21 mouse cellular contexts compared by ENCODE assay signal in the genomic region with DNA sequence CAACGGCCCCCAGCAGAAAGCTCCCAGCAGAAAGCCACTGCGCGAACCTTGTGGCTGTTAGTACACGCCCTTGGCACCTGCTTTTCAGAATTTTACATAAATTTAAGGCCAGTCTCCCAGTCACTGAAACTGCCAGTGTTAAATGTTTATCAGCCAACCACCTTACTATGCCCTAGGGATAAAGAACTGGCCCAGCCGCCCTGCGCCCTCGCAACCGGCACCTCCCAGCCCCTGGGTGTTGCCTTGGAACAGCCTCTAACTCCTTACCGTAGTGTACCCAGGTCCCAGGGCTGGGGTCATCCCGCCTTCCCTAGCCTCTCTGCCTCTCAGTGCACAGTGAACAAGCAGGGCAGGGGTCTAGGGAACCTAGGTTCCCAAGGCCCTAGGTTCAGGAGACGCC. TPM values are rescaled to one million over a fixed set of nuclear protein-coding genes. Genes with fewer than 3 reads are reported as not detected.
DNase-seq lines count a peak whose midpoint lies in the region; ATAC-seq and TF ChIP-seq lines count a peak whose summit lies in the region.
"Had no signal": no experiment of that assay in that cellular context is flagged by ENCODE, and none has a peak within 500 bp of the region (broad histone marks: within the 10 kb centered on the region; RNA-seq: fewer than 3 reads in every experiment).

No protein-coding gene starts in this region.

- no peaks in the 10 kb centered on the region for H3K27me3 ChIP-seq in kidney, embryonic 14.5 days (ENCODE audit: control insufficient read depth, insufficient read depth, low read length)
- no peaks in the 10 kb centered on the region for H3K27me3 ChIP-seq in embryonic facial prominence, embryonic 10.5 days (replicated peaks; ENCODE audit: low read depth, poor library complexity, severe bottlenecking)
- H3K27me3 ChIP-seq in liver, embryonic 14.5 days (ENCODE audit: control insufficient read depth, insufficient read depth, low read length) = no peaks in the 10 kb centered on the region
- H3K27me3 ChIP-seq in stomach, postnatal 0 days (ENCODE audit: control insufficient read depth, insufficient read depth, low read length) = no peaks in the 10 kb centered on the region
- H3K27me3 ChIP-seq: forebrain, embryonic 15.5 days; midbrain, embryonic 12.5 days; neural tube, embryonic 13.5 days had no signal

- no peak overlapping the region for H3K27ac ChIP-seq in kidney, embryonic 14.5 days (ENCODE audit: low read depth, low read length)
- H3K27ac ChIP-seq in embryonic facial prominence, embryonic 10.5 days (replicated peaks) = no peak overlapping the region
- H3K27ac ChIP-seq in liver, embryonic 14.5 days = no peak overlapping the region
- H3K27ac ChIP-seq in stomach, postnatal 0 days (replicated peaks) = no peak overlapping the region; the same call in 1 of the 2 replicates
- H3K27ac ChIP-seq: forebrain, embryonic 15.5 days; heart, embryonic 10.5 days; hindbrain, embryonic 10.5 days; hindbrain, postnatal 0 days; left cerebral cortex, adult 2 months; limb, embryonic 10.5 days; midbrain, embryonic 12.5 days; neural tube, embryonic 13.5 days had no signal

- 91% methylated on average over 11 of the region's 11 CpGs for WGBS in kidney, embryonic 14.5 days
- 89% methylated on average over 11 of the region's 11 CpGs for WGBS in embryonic facial prominence, embryonic 10.5 days
- WGBS in liver, embryonic 14.5 days (ENCODE audit: insufficient replicate concordance) = 31% methylated on average over 11 of the region's 11 CpGs
- WGBS in stomach, postnatal 0 days = 76% methylated on average over 11 of the region's 11 CpGs

- no peak for ATAC-seq in kidney, embryonic 14.5 days (ENCODE audit: low FRiP score, low TSS enrichment)
- ATAC-seq in liver, embryonic 14.5 days (ENCODE audit: insufficient read depth) = peak; percentile 55; the same call in 1 of the 2 replicates
- ATAC-seq in stomach, postnatal 0 days (ENCODE audit: low FRiP score, low TSS enrichment) = no peak
- ATAC-seq: forebrain, embryonic 15.5 days; hindbrain, postnatal 0 days; intestine, postnatal 0 days had no signal

- no peak for TF ChIP-seq EP300 in liver, embryonic 14.5 days (IDR thresholded peaks at IDR 0.05; ENCODE audit: low read depth)
- TF ChIP-seq EP300 in stomach, postnatal 0 days (optimal IDR thresholded peaks at IDR 0.05) = no peak

- no peak overlapping the region for H3K4me2 ChIP-seq in kidney, embryonic 14.5 days (replicated peaks; ENCODE audit: low read depth, low read length)
- H3K4me2 ChIP-seq in liver, embryonic 14.5 days (ENCODE audit: low read depth) = no peak overlapping the region
- H3K4me2 ChIP-seq in stomach, postnatal 0 days (replicated peaks; ENCODE audit: low read depth) = no peak overlapping the region
- H3K4me2 ChIP-seq: forebrain, embryonic 15.5 days; midbrain, embryonic 12.5 days; neural tube, embryonic 13.5 days had no signal

- no peak overlapping the region for H3K9ac ChIP-seq in kidney, embryonic 14.5 days (ENCODE audit: low read depth, low read length)
- no peak overlapping the region for H3K9ac ChIP-seq in liver, embryonic 14.5 days (replicated peaks)
- no peak overlapping the region for H3K9ac ChIP-seq in stomach, postnatal 0 days (ENCODE audit: low read length)
- H3K9ac ChIP-seq: forebrain, embryonic 15.5 days; midbrain, embryonic 12.5 days; neural tube, embryonic 13.5 days had no signal

- H3K4me1 ChIP-seq in kidney, embryonic 14.5 days (ENCODE audit: control insufficient read depth, insufficient read depth, low read length) = no peaks in the 10 kb centered on the region
- H3K4me1 ChIP-seq in embryonic facial prominence, embryonic 10.5 days = peaks cover 36% of the 10 kb centered on the region
- H3K4me1 ChIP-seq in liver, embryonic 14.5 days (replicated peaks; ENCODE audit: control insufficient read depth in 2 of 2, insufficient read depth in 2 of 2, low read length in 1 of 2) = peaks cover under 1 to 10% of the 10 kb centered on the region in 2 experiments; a peak in 3 of 4 replicates
- no peaks in the 10 kb centered on the region for H3K4me1 ChIP-seq in stomach, postnatal 0 days (replicated peaks; ENCODE audit: control insufficient read depth, insufficient read depth)

- no peaks in the 10 kb centered on the region for H3K36me3 ChIP-seq in kidney, embryonic 14.5 days (ENCODE audit: control insufficient read depth, insufficient read depth, low read length)
- peaks cover 5% of the 10 kb centered on the region for H3K36me3 ChIP-seq in embryonic facial prominence, embryonic 10.5 days (replicated peaks)
- H3K36me3 ChIP-seq in liver, embryonic 14.5 days (replicated peaks; ENCODE audit: control insufficient read depth, insufficient read depth, low read depth) = 0 out of 2 replicates have a peak, but pooled peaks cover 3% of the 10 kb centered on the region
- no peaks in the 10 kb centered on the region for H3K36me3 ChIP-seq in stomach, postnatal 0 days (ENCODE audit: control insufficient read depth, insufficient read depth, low read length)
- H3K36me3 ChIP-seq: midbrain, embryonic 12.5 days had no signal

- H3K4me3 ChIP-seq in kidney, embryonic 14.5 days (ENCODE audit: low read length) = no peak overlapping the region
- H3K4me3 ChIP-seq in embryonic facial prominence, embryonic 10.5 days = 0 out of 2 replicates have a peak overlapping the region, but pooled peaks have one; percentile 1
- H3K4me3 ChIP-seq in liver, embryonic 14.5 days (ENCODE audit: insufficient read depth in 1 of 2, low read depth in 2 of 2, low read length in 2 of 2) = no peak overlapping the region
- no peak overlapping the region for H3K4me3 ChIP-seq in stomach, postnatal 0 days (ENCODE audit: low read depth, low read length)
- H3K4me3 ChIP-seq: erythroblast, embryonic 14.5 days; forebrain, embryonic 15.5 days; heart, embryonic 10.5 days; hindbrain, embryonic 10.5 days; left cerebral cortex, adult 2 months; limb, embryonic 10.5 days; midbrain, embryonic 12.5 days; neural tube, embryonic 13.5 days had no signal

- no peaks in the 10 kb centered on the region for H3K9me3 ChIP-seq in kidney, embryonic 14.5 days (ENCODE audit: control insufficient read depth, low read length)
- no peaks in the 10 kb centered on the region; the same call in 1 of the 2 replicates for H3K9me3 ChIP-seq in embryonic facial prominence, embryonic 10.5 days
- no peaks in the 10 kb centered on the region for H3K9me3 ChIP-seq in liver, embryonic 14.5 days (ENCODE audit: control insufficient read depth, low read length)
- no peaks in the 10 kb centered on the region for H3K9me3 ChIP-seq in stomach, postnatal 0 days (ENCODE audit: control insufficient read depth, low read length)
- H3K9me3 ChIP-seq: forebrain, embryonic 15.5 days; heart, embryonic 10.5 days; hindbrain, embryonic 10.5 days; limb, embryonic 10.5 days; midbrain, embryonic 12.5 days; neural tube, embryonic 13.5 days had no signal

- DNase-seq in kidney, adult 9 months = peak; percentile 23
- DNase-seq in embryonic facial prominence, embryonic 10.5 days (ENCODE audit: low spot score) = no peak
- DNase-seq in liver, embryonic 14.5 days (ENCODE audit: low read depth in 3 of 3, low spot score in 3 of 3) = no peak
- peak; percentile 56 for DNase-seq in stomach, postnatal 0 days (ENCODE audit: low spot score)
- no peak for DNase-seq in urinary bladder, postnatal 4 days (ENCODE audit: low spot score in 2 of 2)
- DNase-seq in lung, postnatal 14 days = no peak
- DNase-seq: cerebellum, adult 18-20 months; lung, adult 18-20 months; lung, postnatal 36 days; thymus, postnatal 4 days had no signal

- no peak for TF ChIP-seq CTCF in liver, embryonic 14.5 days (IDR thresholded peaks at IDR 0.05; ENCODE audit: low read depth)
- TF ChIP-seq CTCF in stomach, postnatal 0 days (IDR thresholded peaks at IDR 0.05; ENCODE audit: low read depth) = no peak

RNA-seq across cellular contexts. Expression of gene Tex2, which starts 10.0 kb away (rescaled TPM):
- polyA plus RNA-seq in kidney, embryonic 14.5 days (2014; fragmentation: Nextera tagmentation; extraction: Ambion mirVana) = 5.0 and 9.7 TPM in 2 replicates
- polyA plus RNA-seq in embryonic facial prominence, embryonic 10.5 days (2016; fragmentation: Nextera tagmentation; extraction: Ambion mirVana) = 6.8 and 7.5 TPM in 2 replicates
- polyA plus RNA-seq in liver, embryonic 14.5 days (2012; rRNA removed) = 5.2 and 5.9 TPM in 2 replicates
- 7.9 and 9.3 TPM in 2 replicates for polyA plus RNA-seq in liver, embryonic 14.5 days (2014; fragmentation: Nextera tagmentation; extraction: Ambion mirVana)
- polyA plus RNA-seq in stomach, postnatal 0 days (2015; fragmentation: Nextera tagmentation; extraction: Ambion mirVana) = 11.6 and 12.1 TPM in 2 replicates

Comparison
In these comparisons a context has a peak if more than half of its experiments do, and no peak if none do; other contexts are left out.
1. DNase-seq: peak in kidney, adult 9 months (single experiment) and stomach, postnatal 0 days (single experiment); none in embryonic facial prominence, embryonic 10.5 days (single experiment), liver, embryonic 14.5 days (0 of 3), urinary bladder, postnatal 4 days (0 of 2) and lung, postnatal 14 days (single experiment).